Mouse (Mus musculus) embryonic fibroblast, embryonic 13.5 days (primary cell): ENCODE measurements around the gene Stpg2.

Experiments
- CTCF ChIP-seq: IDR thresholded peaks from 2 replicates; pipeline ENCODE4 v1.5.1; 2011; ENCODE audit warnings: mild to moderate bottlenecking, control low read depth, low read length, moderate library complexity, borderline replicate concordance; ENCODE audit not compliant: insufficient read depth
- POLR2A ChIP-seq: IDR thresholded peaks from 2 replicates; pipeline ENCODE4 v1.6.1; 2011; ENCODE audit warnings: low read depth, mild to moderate bottlenecking, control low read depth, low read length, moderate library complexity

- no peak for TF ChIP-seq CTCF
- no peak for TF ChIP-seq POLR2A
Measured at GRCm38 (mm10) chr3:139162146-139162545, 43.3 kb upstream of the Stpg2 start.
